Mouse (Mus musculus) stomach, postnatal 0 days (tissue): ENCODE results near the gene Mrpl43. TPM values are rescaled to one million over a fixed set of nuclear protein-coding genes. Genes with fewer than 3 reads are reported as not detected.

Experiments
- ATAC-seq: fragments of 200-750 bp; cut with Nextera tagmentation; 2 replicates; pipeline ENCODE4 v1.8.0; 2017; ENCODE audit not compliant: low FRiP score, low TSS enrichment
- DNase-seq: peaks from one replicate; pipeline ENCODE4 v3.0.0-alpha.2; 2016; ENCODE audit warnings: low spot score
- H3K27ac ChIP-seq: fragments of 300-500 bp; sonication (generic); replicated peaks from 2 replicates; pipeline ENCODE4 v1.5.1; 2014; ENCODE audit warnings: mild to moderate bottlenecking, control low read depth
- H3K27me3 ChIP-seq: fragments of 300-500 bp; sonication (generic); 2 replicates; pipeline ENCODE4 v1.6.1; 2014; ENCODE audit warnings: low read length; ENCODE audit not compliant: control insufficient read depth, insufficient read depth
- H3K36me3 ChIP-seq: fragments of 300-500 bp; sonication (generic); 2 replicates; pipeline ENCODE4 v1.6.1; 2014; ENCODE audit warnings: low read length, mixed read lengths; ENCODE audit not compliant: control insufficient read depth, insufficient read depth
- H3K4me1 ChIP-seq: fragments of 300-500 bp; sonication (generic); replicated peaks from 2 replicates; pipeline ENCODE4 v1.6.1; 2014; ENCODE audit warnings: antibody characterized with exemption; ENCODE audit not compliant: control insufficient read depth, insufficient read depth
- H3K4me2 ChIP-seq: fragments of 300-500 bp; sonication (generic); replicated peaks from 2 replicates; pipeline ENCODE4 v1.6.1; 2014; ENCODE audit warnings: low read depth, mild to moderate bottlenecking, control low read depth, moderate library complexity
- H3K4me3 ChIP-seq: fragments of 300-500 bp; sonication (generic); 2 replicates; pipeline ENCODE4 v1.5.1; 2014; ENCODE audit warnings: low read depth, low read length, control low read depth
- H3K9ac ChIP-seq: fragments of 300-500 bp; sonication (generic); 2 replicates; pipeline ENCODE4 v1.6.1; 2014; ENCODE audit warnings: mild to moderate bottlenecking, low read length, control low read depth, mixed read lengths
- H3K9me3 ChIP-seq: fragments of 300-500 bp; sonication (generic); 2 replicates; pipeline ENCODE4 v1.6.1; 2016; ENCODE audit warnings: low read length; ENCODE audit not compliant: control insufficient read depth
- CTCF ChIP-seq: IDR thresholded peaks from 2 replicates; pipeline ENCODE4 v1.5.1; 2016; ENCODE audit warnings: antibody characterized with exemption, low read depth, mild to moderate bottlenecking, moderate library complexity
- EP300 ChIP-seq: optimal IDR thresholded peaks from 2 replicates; pipeline ENCODE3; 2016; ENCODE audit warnings: antibody characterized with exemption
- WGBS: fragments of 180-500 bp; shearing (Covaris S2); extraction: QIAGEN DNeasy Blood & Tissue Kit; methylation state at CpG from one replicate; pipeline ENCODE4 v1.1.7; 2014; 5-methylcytosine and 5-hydroxymethylcytosine counted together
- polyA plus RNA-seq: library from polyadenylated mRNA; unstranded; fragments of >200 nt; fragmentation: Nextera tagmentation; extraction: Ambion mirVana; gene quantifications from 2 replicates; pipeline ENCODE4 v1.2.1, GENCODE M21; 2015

The Mrpl43 gene
- polyA plus RNA-seq, 1 experiment from 2014 or later = 67.2 TPM

- H3K4me3 ChIP-seq = peak overlapping the region; percentile 51
- peaks cover 14% of the 10 kb centered on the region; the same call in 1 of the 2 replicates for H3K36me3 ChIP-seq
- peak overlapping the region; percentile 70 for H3K9ac ChIP-seq
- no peaks in the 10 kb centered on the region for H3K27me3 ChIP-seq
- TF ChIP-seq CTCF (no peak), EP300 (no peak)
- no peaks in the 10 kb centered on the region for H3K9me3 ChIP-seq
- ATAC-seq (peak; percentile 91), DNase-seq (peak; percentile 85)
- WGBS = 6% methylated on average over 11 of the region's 11 CpGs
- peak overlapping the region; percentile 98 for H3K27ac ChIP-seq
- peak overlapping the region; percentile 77 for H3K4me2 ChIP-seq
- 0 out of 2 replicates have a peak, but pooled peaks cover 3% of the 10 kb centered on the region for H3K4me1 ChIP-seq
Observed at GRCm38 (mm10) chr19:45047935-45048643, 41.8 kb upstream of the Mrpl43 start.

- DNase-seq = peak; percentile 93
- peaks cover 12% of the 10 kb centered on the region; the same call in 1 of the 2 replicates for H3K36me3 ChIP-seq
- H3K4me1 ChIP-seq = 0 out of 2 replicates have a peak, but pooled peaks cover 3% of the 10 kb centered on the region
- H3K4me3 ChIP-seq = peak within 1 kb of the TSS; percentile 51
- H3K4me2 ChIP-seq = peak within 1 kb of the TSS; percentile 77
- peak; percentile 84 for ATAC-seq
- peak within 1 kb of the TSS; percentile 98 for H3K27ac ChIP-seq
- no peaks in the 10 kb centered on the region for H3K27me3 ChIP-seq
- WGBS = under 1% methylated on average over 26 of the region's 26 CpGs
- TF ChIP-seq EP300 = no peak
- TF ChIP-seq CTCF = peak; percentile 84
- H3K9me3 ChIP-seq = no peaks in the 10 kb centered on the region
- H3K9ac ChIP-seq = peak within 1 kb of the TSS; percentile 70
Observed at GRCm38 (mm10) chr19:45047417-45047934, 41.2 kb upstream of the Mrpl43 start, which contains the start of gene Sfxn3. Gene Sfxn3, plus strand, starts transcription at chr19:45047503.

- Histone ChIP-seq H3K4me3 (peak overlapping the region; percentile 51), H3K27ac (peak overlapping the region; percentile 98), H3K27me3 (no peaks in the 10 kb centered on the region), H3K9ac (peak overlapping the region; percentile 28), H3K9me3 (no peaks in the 10 kb centered on the region), H3K4me1 (0 out of 2 replicates have a peak, but pooled peaks cover 3% of the 10 kb centered on the region), H3K36me3 (peaks cover 8% of the 10 kb centered on the region; the same call in 1 of the 2 replicates), H3K4me2 (peak overlapping the region; percentile 77)
- DNase-seq (peak; percentile 92), ATAC-seq (peak; percentile 46)
- WGBS = 1% methylated on average over 34 of the region's 34 CpGs
- TF ChIP-seq EP300 (no peak), CTCF (peak; percentile 36)
Observed at GRCm38 (mm10) chr19:45046523-45047321, 40.5 kb upstream of the Mrpl43 start.

- Histone ChIP-seq H3K27ac (peak within 1 kb of the TSS; percentile 98), H3K4me2 (peak within 1 kb of the TSS; percentile 77), H3K36me3 (0 out of 2 replicates have a peak, but pooled peaks cover 2% of the 10 kb centered on the region), H3K9ac (peak within 1 kb of the TSS; percentile 28; the same call in 1 of the 2 replicates), H3K9me3 (no peaks in the 10 kb centered on the region), H3K27me3 (no peaks in the 10 kb centered on the region), H3K4me1 (0 out of 2 replicates have a peak, but pooled peaks cover 3% of the 10 kb centered on the region), H3K4me3 (peak within 1 kb of the TSS; percentile 51)
- no peak for DNase-seq
- no peak for ATAC-seq
- 74% methylated on average over 5 of the region's 5 CpGs for WGBS
- TF ChIP-seq EP300 (no peak), CTCF (no peak)
Observed at GRCm38 (mm10) chr19:45045651-45046050, 39.4 kb upstream of the Mrpl43 start, which contains the start of gene Pdzd7. Gene Pdzd7, minus strand, starts transcription at chr19:45045717.

GRCm38 (mm10) chr19:45045236-45045635 lies 39.0 kb upstream of the Mrpl43 start:
- DNase-seq (no peak), ATAC-seq (no peak)
- 40% methylated on average over 15 of the region's 15 CpGs for WGBS
- TF ChIP-seq EP300 (no peak), CTCF (no peak)
- no peak overlapping the region for H3K9ac ChIP-seq
- no peak overlapping the region for H3K4me2 ChIP-seq
- H3K27ac ChIP-seq = no peak overlapping the region
- no peaks in the 10 kb centered on the region for H3K27me3 ChIP-seq
- H3K36me3 ChIP-seq = 0 out of 2 replicates have a peak, but pooled peaks cover 2% of the 10 kb centered on the region
- H3K4me3 ChIP-seq = no peak overlapping the region
- H3K9me3 ChIP-seq = no peaks in the 10 kb centered on the region
- H3K4me1 ChIP-seq = 0 out of 2 replicates have a peak, but pooled peaks cover 3% of the 10 kb centered on the region
